Mouse (Mus musculus) stomach, postnatal 0 days (tissue): ENCODE measurements around the gene Elovl3.
"Not testable (repeated sequence)": the region's sequence is repeated elsewhere in the genome, so short reads cannot be mapped to it uniquely, and the experiment has no call there.

Source experiments
- CTCF ChIP-seq: IDR thresholded peaks from 2 replicates; pipeline ENCODE4 v1.5.1; 2016; ENCODE audit warnings: antibody characterized with exemption, low read depth, mild to moderate bottlenecking, moderate library complexity
- EP300 ChIP-seq: optimal IDR thresholded peaks from 2 replicates; pipeline ENCODE3; 2016; ENCODE audit warnings: antibody characterized with exemption

GRCm38 (mm10) chr19:46167169-46167568 is 35.5 kb downstream of the Elovl3 start:
- not testable (repeated sequence) for TF ChIP-seq CTCF, EP300
